Mouse (Mus musculus) forebrain, embryonic 13.5 days (tissue): ENCODE results near the gene Nars2. TPM values are rescaled to one million over a fixed set of nuclear protein-coding genes. Genes with fewer than 3 reads are reported as not detected.

Experiments
- ATAC-seq: fragments of 200-750 bp; cut with Nextera tagmentation; 2 replicates; pipeline ENCODE4 v1.8.0; 2017
- H3K27ac ChIP-seq: fragments of 300-500 bp; sonication (generic); 2 replicates; pipeline ENCODE4 v1.5.1; 2015; ENCODE audit warnings: inconsistent platforms, mild to moderate bottlenecking, moderate library complexity
- H3K27me3 ChIP-seq: fragments of 300-500 bp; sonication (generic); 2 replicates; pipeline ENCODE4 v1.6.1; 2015; ENCODE audit warnings: mild to moderate bottlenecking, inconsistent platforms
- H3K36me3 ChIP-seq: fragments of 300-500 bp; sonication (generic); 2 replicates; pipeline ENCODE4 v1.6.1; 2015; ENCODE audit warnings: mild to moderate bottlenecking, inconsistent platforms; ENCODE audit not compliant: poor library complexity, severe bottlenecking
- H3K4me1 ChIP-seq: fragments of 300-500 bp; sonication (generic); 2 replicates; pipeline ENCODE4 v1.6.1; 2015; ENCODE audit warnings: inconsistent platforms
- H3K4me2 ChIP-seq: fragments of 300-500 bp; sonication (generic); 2 replicates; pipeline ENCODE4 v1.6.1; 2015; ENCODE audit warnings: inconsistent platforms, mild to moderate bottlenecking, moderate library complexity
- H3K4me3 ChIP-seq: fragments of 300-500 bp; sonication (generic); 2 replicates; pipeline ENCODE4 v1.5.1; 2015; ENCODE audit warnings: mild to moderate bottlenecking, inconsistent platforms
- H3K9ac ChIP-seq: fragments of 300-500 bp; sonication (generic); 2 replicates; pipeline ENCODE4 v1.6.1; 2015; ENCODE audit warnings: mild to moderate bottlenecking, inconsistent platforms
- H3K9me3 ChIP-seq: fragments of 300-500 bp; sonication (generic); replicated peaks from 2 replicates; pipeline ENCODE4 v1.6.1; 2016; ENCODE audit warnings: inconsistent platforms
- WGBS: fragments of 180-500 bp; shearing (Covaris S2); methylation state at CpG from one replicate; pipeline ENCODE4 v1.1.7; 2015; 5-methylcytosine and 5-hydroxymethylcytosine counted together
- polyA plus RNA-seq: library from polyadenylated mRNA; unstranded; fragments of >200 nt; fragmentation: Nextera tagmentation; extraction: Ambion mirVana; gene quantifications from 2 replicates; pipeline ENCODE4 v1.2.1, GENCODE M21; 2015

Gene Nars2
- polyA plus RNA-seq, 1 experiment from 2014 or later = 19.9 TPM

- Histone ChIP-seq H3K4me2 (no peak overlapping the region), H3K9me3 (no peaks in the 10 kb centered on the region), H3K4me1 (peaks cover 7% of the 10 kb centered on the region; the same call in 1 of the 2 replicates), H3K4me3 (no peak overlapping the region), H3K27ac (no peak overlapping the region), H3K9ac (no peak overlapping the region), H3K27me3 (no peaks in the 10 kb centered on the region), H3K36me3 (no peaks in the 10 kb centered on the region)
- WGBS = 94% methylated on average over 5 of the region's 5 CpGs
- ATAC-seq = no peak
Observed at GRCm38 (mm10) chr7:96975914-96976313, 24.6 kb downstream of the Nars2 start.

- Histone ChIP-seq H3K27me3 (no peaks in the 10 kb centered on the region), H3K9me3 (no peaks in the 10 kb centered on the region), H3K4me1 (peaks cover 4% of the 10 kb centered on the region; the same call in 1 of the 2 replicates), H3K36me3 (no peaks in the 10 kb centered on the region), H3K27ac (no peak overlapping the region), H3K4me3 (no peak overlapping the region), H3K9ac (no peak overlapping the region), H3K4me2 (no peak overlapping the region)
- no peak for ATAC-seq
- WGBS = 90% methylated on average over 1 of the region's 1 CpGs
Observed at GRCm38 (mm10) chr7:96977209-96977608, 25.9 kb downstream of the Nars2 start.

- ATAC-seq = no peak
- Histone ChIP-seq H3K9ac (no peak overlapping the region), H3K9me3 (no peaks in the 10 kb centered on the region), H3K4me2 (no peak overlapping the region), H3K4me1 (peaks cover 10% of the 10 kb centered on the region), H3K27me3 (no peaks in the 10 kb centered on the region), H3K36me3 (no peaks in the 10 kb centered on the region), H3K27ac (no peak overlapping the region), H3K4me3 (no peak overlapping the region)
- WGBS = 94% methylated on average over 2 of the region's 2 CpGs
Observed at GRCm38 (mm10) chr7:96981366-96981765, 30.1 kb downstream of the Nars2 start.

GRCm38 (mm10) chr7:96983660-96984347 lies 32.5 kb downstream of the Nars2 start:
- H3K4me3 ChIP-seq = no peak overlapping the region
- no peak overlapping the region for H3K4me2 ChIP-seq
- peak overlapping the region; percentile 12; the same call in 1 of the 2 replicates for H3K9ac ChIP-seq
- peaks cover 22% of the 10 kb centered on the region for H3K4me1 ChIP-seq
- H3K36me3 ChIP-seq = no peaks in the 10 kb centered on the region
- peak; percentile 36; the same call in 1 of the 2 replicates for ATAC-seq
- H3K9me3 ChIP-seq = no peaks in the 10 kb centered on the region
- no peak overlapping the region for H3K27ac ChIP-seq
- WGBS = 24% methylated on average over 7 of the region's 7 CpGs
- no peaks in the 10 kb centered on the region for H3K27me3 ChIP-seq

DNA sequence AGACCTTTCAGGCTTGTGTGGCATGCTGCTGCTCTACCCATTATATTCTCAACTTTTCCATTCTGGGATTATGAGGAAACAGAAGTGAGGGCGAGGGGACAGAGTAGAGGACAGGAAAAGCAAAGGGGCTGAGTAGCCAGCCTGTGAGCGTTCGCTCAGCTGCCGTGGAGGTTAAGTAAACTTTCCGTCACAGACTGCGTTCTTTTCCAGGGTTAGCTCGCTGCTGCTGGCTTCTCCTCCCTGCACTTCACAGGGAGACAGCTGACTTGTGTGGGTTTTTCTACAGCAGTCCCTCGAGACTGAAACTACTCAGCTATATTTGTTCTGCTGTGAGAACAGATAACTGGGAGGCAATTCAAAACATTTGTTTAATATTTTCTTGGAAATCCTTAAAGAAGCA lies 34.5 kb downstream of the Nars2 start:
- no peaks in the 10 kb centered on the region for H3K9me3 ChIP-seq
- no peak overlapping the region for H3K9ac ChIP-seq
- no peaks in the 10 kb centered on the region for H3K27me3 ChIP-seq
- no peak overlapping the region for H3K27ac ChIP-seq
- H3K4me1 ChIP-seq = peaks cover 22% of the 10 kb centered on the region
- H3K4me2 ChIP-seq = no peak overlapping the region
- ATAC-seq = no peak
- H3K4me3 ChIP-seq = no peak overlapping the region
- WGBS = 57% methylated on average over 8 of the region's 8 CpGs
- no peaks in the 10 kb centered on the region for H3K36me3 ChIP-seq

GRCm38 (mm10) chr7:96986795-96987445 lies 35.6 kb downstream of the Nars2 start:
- no peaks in the 10 kb centered on the region for H3K9me3 ChIP-seq
- H3K4me3 ChIP-seq = no peak overlapping the region
- ATAC-seq = peak; percentile 68; the same call in 1 of the 2 replicates
- no peak overlapping the region for H3K9ac ChIP-seq
- no peaks in the 10 kb centered on the region for H3K36me3 ChIP-seq
- WGBS = 32% methylated on average over 9 of the region's 9 CpGs
- H3K27ac ChIP-seq = no peak overlapping the region
- H3K27me3 ChIP-seq = no peaks in the 10 kb centered on the region
- peak overlapping the region; percentile 4; the same call in 1 of the 2 replicates for H3K4me2 ChIP-seq
- H3K4me1 ChIP-seq = peaks cover 22% of the 10 kb centered on the region

DNA sequence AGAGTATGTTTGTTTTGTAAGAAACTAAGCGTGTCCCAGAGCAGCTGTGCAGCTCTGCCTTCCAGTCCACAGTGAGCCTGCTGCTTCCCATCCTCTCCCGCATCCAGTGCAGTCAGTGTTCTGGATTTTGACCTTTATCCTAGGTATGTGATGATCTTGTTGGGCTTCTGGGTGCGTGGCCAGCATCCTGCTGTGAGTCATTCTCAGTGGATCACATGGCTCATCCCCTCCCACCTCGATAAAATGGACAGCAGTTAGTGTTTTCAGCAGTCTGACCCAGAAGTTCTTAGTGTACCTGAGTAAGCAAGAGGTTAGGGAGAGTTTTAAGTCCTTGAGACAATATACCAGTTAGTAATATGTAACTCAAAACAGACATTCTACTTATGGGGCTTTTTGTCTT lies 36.4 kb downstream of the Nars2 start:
- Histone ChIP-seq H3K4me3 (no peak overlapping the region), H3K9me3 (no peaks in the 10 kb centered on the region), H3K4me1 (peaks cover 22% of the 10 kb centered on the region), H3K27me3 (no peaks in the 10 kb centered on the region), H3K27ac (no peak overlapping the region), H3K9ac (no peak overlapping the region), H3K4me2 (no peak overlapping the region), H3K36me3 (no peaks in the 10 kb centered on the region)
- 0 out of 2 replicates have a peak, but pooled peaks have one; percentile 4 for ATAC-seq
- 82% methylated on average over 4 of the region's 4 CpGs for WGBS

GRCm38 (mm10) chr7:97012956-97013355 lies 61.7 kb downstream of the Nars2 start:
- WGBS = 74% methylated on average over 3 of the region's 3 CpGs
- H3K27ac ChIP-seq = no peak overlapping the region
- no peaks in the 10 kb centered on the region for H3K9me3 ChIP-seq
- no peaks in the 10 kb centered on the region for H3K4me1 ChIP-seq
- no peaks in the 10 kb centered on the region for H3K27me3 ChIP-seq
- H3K9ac ChIP-seq = no peak overlapping the region
- no peak overlapping the region for H3K4me3 ChIP-seq
- no peak overlapping the region for H3K4me2 ChIP-seq
- no peak for ATAC-seq
- H3K36me3 ChIP-seq = no peaks in the 10 kb centered on the region

GRCm38 (mm10) chr7:97018005-97018404 lies 66.7 kb downstream of the Nars2 start:
- no peaks in the 10 kb centered on the region for H3K9me3 ChIP-seq
- H3K27me3 ChIP-seq = no peaks in the 10 kb centered on the region
- WGBS = 62% methylated on average over 4 of the region's 4 CpGs
- no peak overlapping the region for H3K9ac ChIP-seq
- no peak overlapping the region for H3K27ac ChIP-seq
- ATAC-seq = no peak
- no peaks in the 10 kb centered on the region; the same call in 1 of the 2 replicates for H3K4me1 ChIP-seq
- no peak overlapping the region for H3K4me2 ChIP-seq
- H3K36me3 ChIP-seq = no peaks in the 10 kb centered on the region
- no peak overlapping the region for H3K4me3 ChIP-seq

DNA sequence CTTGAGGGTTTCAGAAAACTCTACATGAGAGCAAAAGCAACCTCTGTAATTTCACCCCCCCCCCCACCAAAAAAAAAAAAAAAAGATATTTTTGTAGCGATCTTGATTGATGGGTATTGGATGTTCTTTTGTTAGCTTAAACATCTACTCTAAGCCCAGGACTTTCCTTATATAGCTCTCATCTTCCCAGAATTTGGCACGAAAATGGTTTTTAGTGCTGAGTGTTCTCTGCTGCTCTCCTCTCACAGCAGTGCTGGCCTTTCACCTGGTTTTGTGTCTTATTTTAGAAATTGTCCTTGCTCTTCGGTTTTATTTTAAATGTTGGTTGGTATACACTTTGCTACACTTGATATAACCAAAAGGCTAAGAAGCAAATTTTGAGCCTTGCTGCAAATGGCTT lies 67.1 kb downstream of the Nars2 start:
- WGBS = 87% methylated on average over 3 of the region's 3 CpGs
- ATAC-seq = no peak
- H3K27ac ChIP-seq = no peak overlapping the region
- no peaks in the 10 kb centered on the region for H3K27me3 ChIP-seq
- H3K4me1 ChIP-seq = no peaks in the 10 kb centered on the region; the same call in 1 of the 2 replicates
- H3K36me3 ChIP-seq = no peaks in the 10 kb centered on the region
- H3K9me3 ChIP-seq = no peaks in the 10 kb centered on the region
- H3K4me2 ChIP-seq = no peak overlapping the region
- no peak overlapping the region for H3K4me3 ChIP-seq
- no peak overlapping the region for H3K9ac ChIP-seq

DNA sequence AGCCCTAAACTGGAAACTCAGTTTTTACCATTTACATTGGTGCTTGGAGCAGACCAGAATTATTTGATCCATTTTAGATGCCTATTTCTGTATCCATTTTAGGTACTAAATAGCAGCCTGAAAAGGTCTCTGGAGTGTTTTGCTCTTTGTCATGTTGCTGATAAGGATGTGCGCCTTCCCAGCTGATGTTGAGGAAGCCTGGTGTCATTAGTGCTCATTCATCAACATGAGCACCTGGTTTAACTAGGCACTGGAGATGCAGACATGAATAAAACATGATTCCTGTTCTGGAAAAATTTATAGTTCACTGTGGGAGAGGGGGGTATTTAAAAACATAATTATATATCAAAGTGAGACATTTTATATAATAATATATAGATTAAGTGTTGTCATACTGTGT lies 68.0 kb downstream of the Nars2 start:
- ATAC-seq = 0 out of 2 replicates have a peak, but pooled peaks have one; percentile 61
- 67% methylated on average over 1 of the region's 1 CpGs for WGBS
- H3K4me3 ChIP-seq = no peak overlapping the region

GRCm38 (mm10) chr7:97026772-97027358 lies 75.6 kb downstream of the Nars2 start:
- 97% methylated on average over 5 of the region's 5 CpGs for WGBS
- H3K9ac ChIP-seq = no peak overlapping the region
- no peak for ATAC-seq

More for the DNA sequence above, 68.0 kb downstream of the Nars2 start:
- Histone ChIP-seq H3K9ac (no peak overlapping the region), H3K4me1 (no peaks in the 10 kb centered on the region; the same call in 1 of the 2 replicates), H3K27me3 (no peaks in the 10 kb centered on the region), H3K36me3 (no peaks in the 10 kb centered on the region), H3K27ac (no peak overlapping the region), H3K4me2 (no peak overlapping the region), H3K9me3 (no peaks in the 10 kb centered on the region)

More at GRCm38 (mm10) chr7:97026772-97027358, 75.6 kb downstream of the Nars2 start:
- no peak overlapping the region for H3K4me3 ChIP-seq
- no peaks in the 10 kb centered on the region for H3K36me3 ChIP-seq
- H3K27ac ChIP-seq = no peak overlapping the region
- H3K4me1 ChIP-seq = peaks cover 2% of the 10 kb centered on the region; the same call in 1 of the 2 replicates
- no peaks in the 10 kb centered on the region for H3K27me3 ChIP-seq
- H3K4me2 ChIP-seq = no peak overlapping the region
- H3K9me3 ChIP-seq = no peaks in the 10 kb centered on the region
